Mouse (Mus musculus): ENCODE results near the gene Prl3c1.
"Not testable (repeated sequence)": the region's sequence is repeated elsewhere in the genome, so short reads cannot be mapped to it uniquely, and the experiment has no call there.

The Prl3c1 gene

DNA sequence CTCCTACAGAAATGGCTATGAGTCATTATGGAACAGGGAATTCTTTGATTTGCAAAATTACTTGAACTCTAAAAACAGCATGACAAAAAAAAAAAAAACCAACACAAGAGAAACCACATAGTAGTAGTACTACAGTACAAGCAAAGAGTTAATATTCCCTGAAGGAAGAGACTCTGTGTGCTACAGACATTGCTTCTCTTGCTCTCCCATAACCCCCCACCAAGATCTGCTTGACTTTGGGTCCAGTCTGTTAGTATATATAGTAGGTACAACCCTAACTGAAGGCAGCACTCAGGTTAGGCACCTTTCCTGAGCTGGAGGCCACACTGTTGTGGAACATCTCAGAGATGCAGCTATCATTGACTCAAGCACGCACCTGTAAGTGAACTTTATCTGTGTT is at the start of gene Prl3c1:
TSS of gene Prl3c1 (plus strand) at position 301 of the 400 bp plus-strand sequence.
- in situ Hi-C loops (cut with MboI, MseI) = no loop called here

GRCm38 (mm10) chr13:27148264-27148663 is 48.2 kb upstream of the Prl3c1 start:
- in situ Hi-C loops (cut with MboI, MseI) = no loop called here

- in situ Hi-C loops (cut with MboI, MseI) = not testable (repeated sequence)
Measured at GRCm38 (mm10) chr13:27156490-27156889, 40.0 kb upstream of the Prl3c1 start, which contains the start of gene Prl3d3. Gene Prl3d3, plus strand, starts transcription at chr13:27156790.

DNA sequence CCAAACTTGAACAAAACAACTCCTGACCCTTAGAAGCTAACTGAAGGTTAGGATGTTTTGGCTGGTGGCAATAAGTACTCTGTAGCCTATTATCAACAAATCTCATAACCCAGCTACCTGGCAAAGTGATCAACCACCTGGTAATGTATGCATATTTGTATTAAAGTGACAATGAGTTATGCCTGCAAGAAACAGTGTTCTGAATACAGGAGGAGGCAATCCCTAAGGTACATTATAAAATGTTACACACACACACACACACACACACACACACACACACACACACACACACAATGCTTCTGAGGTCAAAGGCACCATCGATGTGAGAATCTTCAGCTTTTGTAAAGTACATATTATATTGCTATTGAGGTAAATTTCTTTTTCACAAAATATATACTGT is 45.1 kb downstream of the Prl3c1 start, which contains the start of gene Prl3b1:
TSS of gene Prl3b1 (plus strand) at position 301 of the 400 bp plus-strand sequence.
- in situ Hi-C loops (cut with MboI, MseI) = no loop called here
